Mouse (Mus musculus): ENCODE results near the gene Nom1. TPM values are rescaled to one million over a fixed set of nuclear protein-coding genes. Genes with fewer than 3 reads are reported as not detected.

Gene Nom1
- total and polyA plus RNA-seq, 3 experiments: 41.4 to 67.3 TPM; not detected in 1

- TF ChIP-seq RCOR1 (IDR thresholded peaks at IDR 0.05; ENCODE audit: low read depth, low read length) (no peak), BHLHE40 (IDR thresholded peaks at IDR 0.05; ENCODE audit: borderline replicate concordance, low read depth, low read length) (no peak), EP300 (IDR thresholded peaks at IDR 0.05; ENCODE audit: low read depth in 1 of 2, low read length in 2 of 2) (no peak)
Observed at GRCm38 (mm10) chr5:29479198-29479593, 44.7 kb downstream of the Nom1 start (continued).

DNA sequence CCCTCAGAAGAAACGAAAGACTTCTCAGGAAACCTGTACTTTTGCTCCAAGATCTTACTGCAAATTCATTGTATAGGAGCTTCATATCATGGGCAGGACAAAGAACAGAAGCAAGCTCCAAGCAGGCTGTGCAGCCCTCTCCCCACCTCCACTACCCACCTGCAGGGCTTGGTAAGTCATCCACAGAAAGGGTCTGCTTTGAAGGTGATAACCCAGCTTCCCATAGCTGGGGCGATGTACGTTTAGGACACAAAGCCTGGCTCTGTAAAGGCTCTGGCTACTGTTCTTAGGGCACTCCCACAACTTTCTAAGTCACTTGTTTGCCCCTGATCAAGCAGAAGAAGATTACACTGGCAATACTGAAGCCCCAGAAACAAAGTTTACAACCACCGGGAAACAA, 49.3 kb downstream of the Nom1 start:
- TF ChIP-seq CHD2 (IDR thresholded peaks at IDR 0.05; ENCODE audit: low read length) (no peak), TCF12 (IDR thresholded peaks at IDR 0.05; ENCODE audit: low read depth, low read length) (no peak), CHD1 (IDR thresholded peaks at IDR 0.05; ENCODE audit: low read depth, low read length) (no peak)
- H3K27me3 ChIP-seq (ENCODE audit: control insufficient read depth in 1 of 2, insufficient read depth in 2 of 2, low read length in 2 of 2): peaks cover 0 to 16% of the 10 kb centered on the region in 2 experiments; a peak in 2 of 4 replicates

GRCm38 (mm10) chr5:29484965-29485940, 50.8 kb downstream of the Nom1 start:
- Histone ChIP-seq H3K4me1 (ENCODE audit: control insufficient read depth in 1 of 2, insufficient read depth in 2 of 2, low read length in 2 of 2) (no peaks in the 10 kb centered on the region), H3K79me2 (ENCODE audit: control insufficient read depth, insufficient read depth, low read length, poor library complexity) (no peaks in the 10 kb centered on the region), H3K27ac (ENCODE audit: control insufficient read depth, low read depth, low read length) (no peak overlapping the region), H3K36me3 (ENCODE audit: control insufficient read depth in 1 of 2, insufficient read depth in 2 of 2, low read length in 2 of 2) (no peaks in the 10 kb centered on the region), H3K9me3 (replicated peaks; ENCODE audit: insufficient read depth, low read length) (no peaks in the 10 kb centered on the region), H3K4me3 (ENCODE audit: control insufficient read depth in 1 of 2, insufficient read depth in 1 of 2, low read depth in 2 of 2, low read length in 2 of 2) (no peak overlapping the region), H3K9ac (ENCODE audit: control insufficient read depth, low read depth, low read length, poor library complexity, severe bottlenecking) (no peak overlapping the region), H3K27me3 (ENCODE audit: control insufficient read depth in 1 of 2, insufficient read depth in 2 of 2, low read length in 2 of 2) (peaks cover 1 to 19% of the 10 kb centered on the region in 2 experiments)
- TF ChIP-seq RAD21 (IDR thresholded peaks at IDR 0.05; ENCODE audit: low read depth, low read length) (no peak), ZMIZ1 (IDR thresholded peaks at IDR 0.05; ENCODE audit: low read depth, low read length) (no peak)
- DNase-seq (ENCODE audit: low read depth, low spot score): no peak

More for the DNA sequence above, 49.3 kb downstream of the Nom1 start:
- no peak overlapping the region for H3K9ac ChIP-seq (ENCODE audit: control insufficient read depth, low read depth, low read length, poor library complexity, severe bottlenecking)
- no peaks in the 10 kb centered on the region for H3K36me3 ChIP-seq (ENCODE audit: control insufficient read depth in 1 of 2, insufficient read depth in 2 of 2, low read length in 2 of 2)
- no peaks in the 10 kb centered on the region for H3K9me3 ChIP-seq (replicated peaks; ENCODE audit: insufficient read depth, low read length)
- H3K4me3 ChIP-seq (ENCODE audit: control insufficient read depth in 1 of 2, insufficient read depth in 1 of 2, low read depth in 2 of 2, low read length in 2 of 2): no peak overlapping the region
- no peaks in the 10 kb centered on the region for H3K79me2 ChIP-seq (ENCODE audit: control insufficient read depth, insufficient read depth, low read length, poor library complexity)
- no peak for DNase-seq (ENCODE audit: low read depth, low spot score)
- H3K27ac ChIP-seq (ENCODE audit: control insufficient read depth, low read depth, low read length): no peak overlapping the region
- no peaks in the 10 kb centered on the region for H3K4me1 ChIP-seq (ENCODE audit: control insufficient read depth in 1 of 2, insufficient read depth in 2 of 2, low read length in 2 of 2)

- no peak overlapping the region for H3K27ac ChIP-seq (ENCODE audit: control insufficient read depth, low read depth, low read length)
- no peaks in the 10 kb centered on the region for H3K36me3 ChIP-seq (ENCODE audit: control insufficient read depth in 1 of 2, insufficient read depth in 2 of 2, low read length in 2 of 2)
- TF ChIP-seq POLR2AphosphoS2 (IDR thresholded peaks at IDR 0.05; ENCODE audit: low read length) (no peak), USF2 (IDR thresholded peaks at IDR 0.05; ENCODE audit: borderline replicate concordance in 1 of 2, insufficient read depth in 1 of 2, low read depth in 1 of 2, low read length in 2 of 2) (no peak), ELF1 (IDR thresholded peaks at IDR 0.05; ENCODE audit: low read depth, low read length) (no peak), GABPA (IDR thresholded peaks at IDR 0.05; ENCODE audit: low read depth, low read length) (no peak), BHLHE40 (IDR thresholded peaks at IDR 0.05; ENCODE audit: borderline replicate concordance, low read depth, low read length) (no peak)
- no peak for DNase-seq (ENCODE audit: low read depth, low spot score)
- H3K27me3 ChIP-seq (ENCODE audit: control insufficient read depth in 1 of 2, insufficient read depth in 2 of 2, low read length in 2 of 2): peaks cover 4 to 19% of the 10 kb centered on the region in 2 experiments
- no peak overlapping the region for H3K9ac ChIP-seq (ENCODE audit: control insufficient read depth, low read depth, low read length, poor library complexity, severe bottlenecking)
- H3K4me1 ChIP-seq (ENCODE audit: control insufficient read depth in 1 of 2, insufficient read depth in 2 of 2, low read length in 2 of 2): no peaks in the 10 kb centered on the region
- no peaks in the 10 kb centered on the region for H3K79me2 ChIP-seq (ENCODE audit: control insufficient read depth, insufficient read depth, low read length, poor library complexity)
- no peaks in the 10 kb centered on the region for H3K9me3 ChIP-seq (replicated peaks; ENCODE audit: insufficient read depth, low read length)
- no peak overlapping the region for H3K4me3 ChIP-seq (ENCODE audit: control insufficient read depth in 1 of 2, insufficient read depth in 1 of 2, low read depth in 2 of 2, low read length in 2 of 2)
Observed at GRCm38 (mm10) chr5:29485941-29486320, 51.5 kb downstream of the Nom1 start.
